Comparison of ENCODE assay signal across 7 mouse cellular contexts in genomic region chr12:80945996-80946355, GRCm38 (mm10). TPM values are rescaled to one million over a fixed set of nuclear protein-coding genes. Genes with fewer than 3 reads are reported as not detected.
DNase-seq lines count a peak whose midpoint lies in the region; ATAC-seq lines count a peak whose summit lies in the region.

No protein-coding gene starts in this region.

- peak overlapping the region; percentile 98 for H3K27ac ChIP-seq in intestine, embryonic 14.5 days (ENCODE audit: low read depth)
- peak overlapping the region; percentile 97 for H3K27ac ChIP-seq in midbrain, embryonic 10.5 days (replicated peaks)

- peak overlapping the region; percentile 99 for H3K9ac ChIP-seq in intestine, embryonic 14.5 days (ENCODE audit: low read length)

- DNase-seq in adrenal gland, adult (ENCODE audit: inconsistent age in 2 of 2, low spot score in 1 of 2) = peak; percentile 97 to 98
- DNase-seq in embryo, embryonic 10.5 days (ENCODE audit: low spot score) = peak; percentile 97
- peak; percentile 97 for DNase-seq in gastrocnemius, postnatal 14 days
- DNase-seq in intestine, embryonic 14.5 days (ENCODE audit: low spot score) = peak; percentile 96
- DNase-seq in left cerebral cortex, postnatal 25 days (ENCODE audit: low spot score in 2 of 2) = peak; percentile 96
- peak; percentile 96 for DNase-seq in midbrain, embryonic 10.5 days (ENCODE audit: low spot score)
- DNase-seq in right cerebral cortex, postnatal 4 days = peak; percentile 94

- no peaks in the 10 kb centered on the region for H3K9me3 ChIP-seq in intestine, embryonic 14.5 days (ENCODE audit: control insufficient read depth, low read length)
- H3K9me3 ChIP-seq in midbrain, embryonic 10.5 days (replicated peaks) = no peaks in the 10 kb centered on the region

- H3K4me1 ChIP-seq in intestine, embryonic 14.5 days (replicated peaks; ENCODE audit: control insufficient read depth, insufficient read depth, low read length) = peaks cover 12% of the 10 kb centered on the region
- peaks cover 11% of the 10 kb centered on the region for H3K4me1 ChIP-seq in midbrain, embryonic 10.5 days

- peaks cover 38% of the 10 kb centered on the region for H3K36me3 ChIP-seq in intestine, embryonic 14.5 days (ENCODE audit: control insufficient read depth, insufficient read depth, low read length)
- H3K36me3 ChIP-seq in midbrain, embryonic 10.5 days = peaks cover 45% of the 10 kb centered on the region

- peak overlapping the region; percentile 98 for H3K4me3 ChIP-seq in intestine, embryonic 14.5 days (ENCODE audit: low read depth, low read length)
- peak overlapping the region; percentile 100 for H3K4me3 ChIP-seq in midbrain, embryonic 10.5 days

- intact Hi-C loops in gastrocnemius, postnatal 14 days (cut with DNase I; ENCODE audit: low total_unique reads) = no loop called here
- intact Hi-C loops in left cerebral cortex, postnatal 25 days (cut with DNase I) = no loop called here

- H3K4me2 ChIP-seq in intestine, embryonic 14.5 days (ENCODE audit: low read length) = peak overlapping the region; percentile 82

- no peaks in the 10 kb centered on the region for H3K27me3 ChIP-seq in intestine, embryonic 14.5 days (replicated peaks; ENCODE audit: control insufficient read depth, insufficient read depth, low read length)
- H3K27me3 ChIP-seq in midbrain, embryonic 10.5 days (ENCODE audit: low read depth, poor library complexity, severe bottlenecking) = no peaks in the 10 kb centered on the region

- ATAC-seq in intestine, embryonic 14.5 days (replicated peaks; ENCODE audit: low FRiP score, low TSS enrichment, low read depth) = peak; percentile 94

- under 1% methylated on average over 46 of the region's 47 CpGs for WGBS in intestine, embryonic 14.5 days
- WGBS in midbrain, embryonic 10.5 days = under 1% methylated on average over 46 of the region's 47 CpGs

RNA-seq across cellular contexts. Expression of gene Srsf5, which starts 0.7 kb away (rescaled TPM):
- 100 to 1,000 TPM in 1 of 2 experiments, 10 to 100 TPM in 1; 96.9 to 112 TPM for total RNA-seq in gastrocnemius, postnatal 14 days (2021)
- 350 and 386 TPM in 2 replicates for polyA plus RNA-seq in intestine, embryonic 14.5 days (2014; fragmentation: Nextera tagmentation; extraction: Ambion mirVana)
- total RNA-seq in left cerebral cortex, postnatal 25 days (2021) = 100 to 1,000 TPM; 275 to 306 TPM
- 505 and 561 TPM in 2 replicates for polyA plus RNA-seq in midbrain, embryonic 10.5 days (2016; fragmentation: Nextera tagmentation; extraction: Ambion mirVana)

RNA-seq across cellular contexts. Expression of gene Slc10a1, which starts 22.5 kb away (rescaled TPM):
- total RNA-seq in gastrocnemius, postnatal 14 days (2021) = not detected
- 0.50 and 0.74 TPM in 2 replicates for polyA plus RNA-seq in intestine, embryonic 14.5 days (2014; fragmentation: Nextera tagmentation; extraction: Ambion mirVana)
- not detected for total RNA-seq in left cerebral cortex, postnatal 25 days (2021)
- 0.32 and 0.70 TPM in 2 replicates for polyA plus RNA-seq in midbrain, embryonic 10.5 days (2016; fragmentation: Nextera tagmentation; extraction: Ambion mirVana)

Comparison
In these comparisons a context has a peak if more than half of its experiments do, and no peak if none do; other contexts are left out.
1. Peak in every context shown above with its lines: DNase-seq, ATAC-seq, H3K4me3 ChIP-seq and H3K27ac ChIP-seq.